Mouse (Mus musculus) lung, postnatal 4 days (tissue): Measurements from ENCODE around the gene Zfp748.
A peak's percentile ranks its signal among the peaks of the same experiment; 100 is the strongest.

Experiments used
- DNase-seq, 2 experiments: peaks; one replicate each; pipeline ENCODE4 v3.0.0; 2021

The Zfp748 gene

GRCm38 (mm10) chr13:67553730-67554129 is at the start of gene Zfp748:
Zfp748 (minus strand) TSS chr13:67553830.
- no peak for DNase-seq

DNA sequence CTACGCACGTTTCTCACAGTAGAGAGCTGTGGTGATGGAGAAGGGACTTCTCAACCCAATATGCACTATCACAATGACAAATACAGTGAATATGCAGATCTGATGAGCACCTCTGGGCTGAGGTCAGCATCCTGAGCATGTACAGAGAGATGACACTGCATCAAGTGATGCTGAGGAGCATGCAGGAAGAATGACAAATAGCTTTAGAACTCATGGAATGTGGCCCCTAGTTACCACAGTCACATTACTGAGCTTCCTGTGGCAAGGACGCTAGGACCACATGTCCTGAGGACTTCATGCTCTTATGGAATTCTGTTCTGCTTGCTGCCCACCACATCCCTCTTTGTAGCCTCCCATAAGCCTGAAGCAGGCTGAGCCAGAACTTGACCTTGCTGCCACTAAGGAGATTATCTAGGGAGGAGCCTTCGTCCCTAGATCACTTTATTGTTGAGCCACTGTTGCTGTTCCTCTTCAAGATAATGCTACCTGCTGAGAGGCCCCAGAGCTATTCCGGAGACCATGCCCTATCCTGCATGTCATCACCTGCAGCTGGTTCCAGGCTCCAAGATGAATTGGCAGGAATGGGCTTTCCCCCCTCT is 19.1 kb upstream of the Zfp748 start:
- DNase-seq = no peak

DNA sequence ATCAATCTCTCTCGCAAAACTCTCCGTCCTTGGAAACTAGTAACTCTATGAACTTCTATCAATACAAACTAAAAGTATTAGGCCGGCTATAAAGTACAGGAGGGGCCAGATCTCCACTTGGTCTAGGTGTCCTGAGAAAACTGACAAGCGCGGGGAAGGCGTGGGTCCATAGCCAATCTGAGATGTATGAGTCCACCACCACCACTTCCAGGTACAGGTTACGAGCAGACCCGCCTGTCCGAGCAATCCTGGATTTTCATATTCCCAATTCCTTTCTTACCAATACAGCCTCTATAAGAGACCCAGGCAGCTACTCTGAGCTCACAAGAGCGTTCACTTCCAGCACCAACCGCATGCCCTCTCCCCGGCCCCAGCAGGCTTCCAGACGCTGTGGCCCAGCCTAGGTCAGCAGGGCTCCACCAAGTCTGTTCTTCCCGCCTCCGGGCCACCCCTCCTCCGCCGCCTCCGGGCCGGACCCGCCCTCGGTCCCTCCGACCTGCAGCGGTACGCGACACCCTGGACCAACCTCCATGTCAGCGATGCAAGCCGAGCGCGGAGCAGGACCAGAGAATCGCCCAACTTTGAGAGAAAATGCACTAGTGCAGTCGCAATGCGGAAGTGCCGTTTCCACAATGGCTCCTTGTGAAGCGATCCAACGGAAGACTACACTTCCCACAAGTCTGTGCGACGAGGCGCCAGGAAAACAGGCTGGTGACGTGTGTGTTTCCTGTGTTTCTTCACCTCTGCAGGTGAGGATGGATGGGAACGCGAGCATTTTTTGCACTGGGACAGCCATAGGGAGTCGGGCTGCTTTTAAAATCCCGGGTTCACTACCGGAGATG is 904 bp downstream of the Zfp748 start:
- DNase-seq = peak; percentile 87 to 88

GRCm38 (mm10) chr13:67545941-67546340 is 7.7 kb downstream of the Zfp748 start:
- DNase-seq = no peak

DNA sequence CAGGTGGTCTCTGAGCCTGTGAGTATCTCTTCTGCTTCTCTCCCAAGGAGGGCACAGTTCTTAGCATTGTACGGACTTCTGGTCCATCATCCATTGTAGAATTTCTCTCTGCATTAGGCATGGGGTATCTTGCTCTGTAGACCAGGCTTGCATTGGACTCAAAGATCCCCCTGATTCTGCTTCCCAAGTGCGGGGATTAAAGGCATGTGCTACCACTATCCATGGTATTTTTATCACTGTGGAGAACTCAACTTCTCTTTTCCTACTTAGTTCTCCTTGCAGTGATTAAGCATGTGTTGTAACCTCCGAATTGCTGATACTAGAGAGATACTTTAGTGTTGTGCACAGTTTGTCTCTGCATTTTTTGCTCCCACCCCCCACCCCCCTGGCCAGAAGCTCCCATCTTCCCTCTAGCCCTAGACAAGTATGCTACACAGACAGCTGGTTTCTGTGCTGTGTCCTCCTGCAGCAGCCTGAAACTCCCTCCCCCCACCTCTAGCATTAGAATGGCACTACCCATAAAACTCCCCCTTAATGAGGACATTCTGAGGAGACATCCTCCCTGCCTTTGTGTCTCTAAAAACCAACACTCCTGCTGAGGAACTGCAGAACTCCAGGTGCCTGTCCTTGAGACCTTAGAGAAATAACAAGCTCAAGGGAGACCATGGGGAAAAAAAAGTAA is 26.4 kb downstream of the Zfp748 start:
- no peak for DNase-seq

DNA sequence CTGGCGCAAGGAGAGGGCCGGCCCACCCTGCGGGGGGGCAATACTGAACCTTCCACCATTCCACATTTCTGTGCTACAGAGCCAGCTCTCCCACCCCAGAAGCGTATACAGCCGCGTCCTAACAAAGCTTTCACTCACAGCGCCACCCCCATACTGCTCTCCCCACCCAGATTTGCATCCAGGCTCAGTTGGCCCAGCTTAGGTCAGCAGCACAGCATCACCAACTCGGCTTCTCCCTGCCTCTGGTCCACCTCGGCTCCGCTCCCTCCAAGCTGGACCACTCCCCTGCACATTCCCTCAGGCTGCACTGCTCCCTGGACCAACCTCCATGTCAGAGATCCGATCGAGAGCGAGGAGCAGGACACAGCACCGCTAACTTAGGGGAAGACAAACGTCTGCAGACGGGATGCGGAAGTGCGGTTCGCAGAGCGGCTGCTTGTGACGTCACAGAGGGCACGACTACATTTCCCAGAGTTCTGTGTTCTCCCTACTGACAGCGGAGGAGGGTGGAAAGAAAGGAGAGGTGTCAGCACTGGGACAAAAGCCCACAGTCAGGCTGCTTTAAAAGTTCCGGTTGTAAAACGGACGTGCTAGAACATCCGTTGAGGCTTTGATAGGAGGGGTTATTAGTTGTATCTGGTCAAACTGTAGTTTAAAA is 27.7 kb downstream of the Zfp748 start, which contains the start of the genes Gm26965 and Zfp87:
TSS of gene Gm26965 (minus strand) at position 399 of the 658 bp plus-strand sequence.
TSS of gene Zfp87 (minus strand) at position 425 of the 658 bp plus-strand sequence.
- DNase-seq = peak; percentile 94 to 95

DNA sequence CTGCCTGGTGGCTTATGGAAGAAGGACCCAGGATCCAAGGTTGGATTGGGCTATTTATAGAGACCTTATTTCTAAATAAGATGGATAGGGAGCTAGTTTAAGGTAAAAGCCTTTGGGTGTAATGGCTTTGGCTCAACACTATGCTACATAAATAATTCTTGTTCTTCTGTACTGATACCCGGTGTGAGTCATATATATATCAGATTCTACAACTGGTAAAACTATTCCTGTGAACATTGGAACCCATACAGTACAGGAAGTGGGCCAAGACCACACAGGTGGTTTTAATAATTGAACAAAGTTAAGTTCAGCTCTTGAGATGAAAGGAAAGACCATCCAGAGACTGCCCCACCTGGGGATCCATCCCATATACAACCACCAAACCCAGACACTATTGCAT is 52.7 kb downstream of the Zfp748 start:
- DNase-seq = no peak

GRCm38 (mm10) chr13:67500084-67500719 is 53.4 kb downstream of the Zfp748 start, which contains the start of gene Zfp58:
Zfp58 (minus strand) TSS chr13:67500555.
- peak; percentile 79 to 89 for DNase-seq

- DNase-seq = no peak
Measured at GRCm38 (mm10) chr13:67495631-67496030, 58.0 kb downstream of the Zfp748 start.
